In the genomic region with DNA sequence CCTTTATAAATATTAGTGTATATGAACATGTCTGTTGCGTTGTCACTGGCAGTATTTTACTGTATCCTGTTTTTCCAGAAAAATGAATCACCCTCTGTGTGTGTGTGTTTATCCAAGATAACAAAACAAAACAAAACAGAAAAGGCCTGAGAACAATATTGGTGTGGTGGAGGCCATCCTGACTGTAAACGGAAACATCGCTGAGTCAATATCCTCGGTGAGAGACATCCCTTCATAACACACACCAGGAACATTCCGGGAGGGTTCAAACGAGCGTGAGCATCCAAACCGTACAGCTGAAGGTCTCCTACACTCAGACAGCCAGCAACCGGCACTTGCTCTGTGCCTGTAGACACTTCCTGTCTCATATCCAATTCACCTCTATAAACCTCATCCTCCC, we compare ENCODE assay signal across 12 mouse cellular contexts. TPM values are rescaled to one million over a fixed set of nuclear protein-coding genes. Genes with fewer than 3 reads are reported as not detected.
DNase-seq lines count a peak whose midpoint lies in the region; ATAC-seq lines count a peak whose summit lies in the region.
"Had no signal": no experiment of that assay in that cellular context is flagged by ENCODE, and none has a peak within 500 bp of the region (broad histone marks: within the 10 kb centered on the region; RNA-seq: fewer than 3 reads in every experiment).

No protein-coding gene starts in this region.

- H3K4me1 ChIP-seq in embryonic facial prominence, embryonic 14.5 days (ENCODE audit: control insufficient read depth, insufficient read depth, low read length) = peaks cover 7% of the 10 kb centered on the region; the same call in 1 of the 2 replicates
- 0 out of 2 replicates have a peak, but pooled peaks cover 7% of the 10 kb centered on the region for H3K4me1 ChIP-seq in embryonic facial prominence, embryonic 10.5 days
- H3K4me1 ChIP-seq in liver, embryonic 16.5 days (ENCODE audit: control insufficient read depth, low read depth, low read length) = no peaks in the 10 kb centered on the region
- H3K4me1 ChIP-seq: liver, embryonic 15.5 days had no signal

- H3K9me3 ChIP-seq in embryonic facial prominence, embryonic 14.5 days (ENCODE audit: control insufficient read depth, low read length) = no peaks in the 10 kb centered on the region
- H3K9me3 ChIP-seq in embryonic facial prominence, embryonic 10.5 days = no peaks in the 10 kb centered on the region
- H3K9me3 ChIP-seq in liver, embryonic 16.5 days (replicated peaks; ENCODE audit: control insufficient read depth, low read length) = no peaks in the 10 kb centered on the region
- H3K9me3 ChIP-seq: hindbrain, embryonic 12.5 days; liver, embryonic 15.5 days had no signal

- no peak overlapping the region for H3K9ac ChIP-seq in embryonic facial prominence, embryonic 14.5 days (ENCODE audit: low read depth, low read length)
- H3K9ac ChIP-seq in liver, embryonic 16.5 days (ENCODE audit: low read depth, low read length) = no peak overlapping the region
- H3K9ac ChIP-seq: hindbrain, embryonic 12.5 days; liver, embryonic 15.5 days had no signal

- no peak overlapping the region for H3K4me3 ChIP-seq in embryonic facial prominence, embryonic 14.5 days (ENCODE audit: low read depth, low read length)
- H3K4me3 ChIP-seq in embryonic facial prominence, embryonic 10.5 days = no peak overlapping the region
- H3K4me3 ChIP-seq in liver, embryonic 16.5 days (ENCODE audit: low read depth, low read length) = no peak overlapping the region
- H3K4me3 ChIP-seq: hindbrain, embryonic 12.5 days; liver, embryonic 15.5 days had no signal

- 78% methylated on average over 9 of the region's 9 CpGs for WGBS in embryonic facial prominence, embryonic 14.5 days
- 85% methylated on average over 9 of the region's 9 CpGs for WGBS in embryonic facial prominence, embryonic 10.5 days
- WGBS in liver, embryonic 16.5 days (ENCODE audit: insufficient replicate concordance) = 21% methylated on average over 9 of the region's 9 CpGs

- H3K27me3 ChIP-seq in embryonic facial prominence, embryonic 14.5 days (replicated peaks; ENCODE audit: control insufficient read depth, insufficient read depth, low read length) = no peaks in the 10 kb centered on the region
- H3K27me3 ChIP-seq in embryonic facial prominence, embryonic 10.5 days (replicated peaks; ENCODE audit: low read depth, poor library complexity, severe bottlenecking) = no peaks in the 10 kb centered on the region
- no peaks in the 10 kb centered on the region for H3K27me3 ChIP-seq in liver, embryonic 16.5 days (ENCODE audit: control insufficient read depth, insufficient read depth, low read depth, low read length)
- H3K27me3 ChIP-seq: hindbrain, embryonic 12.5 days; liver, embryonic 15.5 days had no signal

- H3K36me3 ChIP-seq in embryonic facial prominence, embryonic 14.5 days (ENCODE audit: control insufficient read depth, insufficient read depth, low read length) = no peaks in the 10 kb centered on the region
- H3K36me3 ChIP-seq in embryonic facial prominence, embryonic 10.5 days (replicated peaks) = no peaks in the 10 kb centered on the region
- H3K36me3 ChIP-seq in liver, embryonic 16.5 days (ENCODE audit: control insufficient read depth, insufficient read depth) = no peaks in the 10 kb centered on the region
- H3K36me3 ChIP-seq: hindbrain, embryonic 12.5 days; liver, embryonic 15.5 days had no signal

- 0 out of 2 replicates have a peak overlapping the region, but pooled peaks have one; percentile 36 for H3K27ac ChIP-seq in embryonic facial prominence, embryonic 14.5 days (replicated peaks; ENCODE audit: low read depth, low read length)
- H3K27ac ChIP-seq in embryonic facial prominence, embryonic 10.5 days (replicated peaks) = no peak overlapping the region
- H3K27ac ChIP-seq in liver, embryonic 16.5 days (ENCODE audit: low read length) = no peak overlapping the region
- H3K27ac ChIP-seq: hindbrain, embryonic 12.5 days; liver, embryonic 15.5 days had no signal

- no peak for ATAC-seq in embryonic facial prominence, embryonic 14.5 days (ENCODE audit: low read depth)
- ATAC-seq in liver, embryonic 16.5 days (ENCODE audit: low read depth) = peak; percentile 48; the same call in 1 of the 2 replicates

- H3K4me2 ChIP-seq in embryonic facial prominence, embryonic 14.5 days (ENCODE audit: low read depth, low read length) = no peak overlapping the region
- H3K4me2 ChIP-seq in liver, embryonic 16.5 days (ENCODE audit: low read depth, low read length) = no peak overlapping the region
- H3K4me2 ChIP-seq: hindbrain, embryonic 12.5 days; liver, embryonic 15.5 days had no signal

- DNase-seq in embryonic facial prominence, embryonic 14.5 days (ENCODE audit: low spot score) = no peak
- no peak for DNase-seq in embryonic facial prominence, embryonic 10.5 days (ENCODE audit: low spot score)
- peak; percentile 48 for DNase-seq in heart, adult 8-10 months (ENCODE audit: low spot score)
- peak; percentile 24 to 41 for DNase-seq in kidney, adult 8-10 months
- DNase-seq in layer of hippocampus, adult 18-20 months (ENCODE audit: low spot score in 2 of 2) = no peak
- no peak for DNase-seq in layer of hippocampus, postnatal 25 days (ENCODE audit: extremely low spot score in 1 of 2, low spot score in 1 of 2)
- no peak for DNase-seq in left cerebral cortex, adult 18-20 months (ENCODE audit: low spot score in 2 of 2)
- DNase-seq: B cell, adult 2 months; cerebellum, postnatal 14 days had no signal

RNA-seq across cellular contexts. Expression of a gene that starts 31.6 kb away (rescaled TPM):
- polyA plus RNA-seq in embryonic facial prominence, embryonic 14.5 days (2014; fragmentation: Nextera tagmentation; extraction: Ambion mirVana) = 30.2 and 30.9 TPM in 2 replicates
- polyA plus RNA-seq in embryonic facial prominence, embryonic 10.5 days (2016; fragmentation: Nextera tagmentation; extraction: Ambion mirVana) = 10.5 and 11.9 TPM in 2 replicates
- total RNA-seq in heart, adult 8-10 months (2022) = 10 to 100 TPM; 39.7 to 50.1 (median 46.3) TPM
- 1.2 and 1.5 TPM in 2 replicates for polyA plus RNA-seq in liver, embryonic 16.5 days (2015; fragmentation: Nextera tagmentation; extraction: Ambion mirVana)
- 10 to 100 TPM; 13.3 to 14.4 TPM for total RNA-seq in layer of hippocampus, adult 18-20 months (2021)
- 10 to 100 TPM; 14.4 to 14.7 TPM for total RNA-seq in layer of hippocampus, postnatal 25 days (2021)
- 10 to 100 TPM; 12.1 to 12.5 TPM for total RNA-seq in left cerebral cortex, adult 18-20 months (2021)

Comparison
In these comparisons a context has a peak if more than half of its experiments do, and no peak if none do; other contexts are left out.
1. DNase-seq: peak in heart, adult 8-10 months (single experiment) and kidney, adult 8-10 months (2 of 2); none in embryonic facial prominence, embryonic 14.5 days (single experiment), embryonic facial prominence, embryonic 10.5 days (single experiment), layer of hippocampus, adult 18-20 months (0 of 2), layer of hippocampus, postnatal 25 days (0 of 2) and left cerebral cortex, adult 18-20 months (0 of 2).